Mouse (Mus musculus): ENCODE results near the gene Ubqln4. TPM values are rescaled to one million over a fixed set of nuclear protein-coding genes. Genes with fewer than 3 reads are reported as not detected.

Ubqln4 gene
- polyA plus RNA-seq, 1 experiment from 2014 or later = 62.6 TPM

- H3K4me2 ChIP-seq (replicated peaks; ENCODE audit: low read depth, low read length) = no peak overlapping the region
- no peak overlapping the region for H3K4me3 ChIP-seq (ENCODE audit: low read depth, low read length)
- H3K4me1 ChIP-seq (replicated peaks; ENCODE audit: control insufficient read depth, insufficient read depth, low read length) = peaks cover 10% of the 10 kb centered on the region
- H3K36me3 ChIP-seq (ENCODE audit: control insufficient read depth, insufficient read depth, low read length) = no peaks in the 10 kb centered on the region
- H3K27ac ChIP-seq (ENCODE audit: low read depth, low read length) = no peak overlapping the region
- 39% methylated on average over 6 of the region's 6 CpGs for WGBS
- DNase-seq (ENCODE audit: low spot score) (no peak), ATAC-seq (ENCODE audit: low FRiP score) (no peak)
- no peak overlapping the region for H3K9ac ChIP-seq (ENCODE audit: low read depth, low read length)
- H3K27me3 ChIP-seq (ENCODE audit: control insufficient read depth, insufficient read depth, low read length) = no peaks in the 10 kb centered on the region
- H3K9me3 ChIP-seq (ENCODE audit: control insufficient read depth, low read length) = no peaks in the 10 kb centered on the region
These were observed 41.2 kb upstream of the Ubqln4 start for GRCm38 (mm10) chr3:88512141-88512895.

GRCm38 (mm10) chr3:88512896-88513545, 40.5 kb upstream of the Ubqln4 start:
- no peak overlapping the region for H3K9ac ChIP-seq (ENCODE audit: low read depth, low read length)
- H3K4me1 ChIP-seq (replicated peaks; ENCODE audit: control insufficient read depth, insufficient read depth, low read length) = peaks cover 10% of the 10 kb centered on the region
- H3K4me3 ChIP-seq (ENCODE audit: low read depth, low read length) = no peak overlapping the region
- no peak overlapping the region for H3K27ac ChIP-seq (ENCODE audit: low read depth, low read length)
- H3K27me3 ChIP-seq (ENCODE audit: control insufficient read depth, insufficient read depth, low read length) = no peaks in the 10 kb centered on the region
- no peaks in the 10 kb centered on the region for H3K9me3 ChIP-seq (ENCODE audit: control insufficient read depth, low read length)
- WGBS = 44% methylated on average over 12 of the region's 15 CpGs
- ATAC-seq (ENCODE audit: low FRiP score) (no peak), DNase-seq (ENCODE audit: low spot score) (no peak)
- H3K4me2 ChIP-seq (replicated peaks; ENCODE audit: low read depth, low read length) = no peak overlapping the region
- no peaks in the 10 kb centered on the region for H3K36me3 ChIP-seq (ENCODE audit: control insufficient read depth, insufficient read depth, low read length)

GRCm38 (mm10) chr3:88513546-88514115, 39.9 kb upstream of the Ubqln4 start:
- DNase-seq (ENCODE audit: low spot score) = no peak
- no peaks in the 10 kb centered on the region for H3K9me3 ChIP-seq (ENCODE audit: control insufficient read depth, low read length)
- no peak overlapping the region for H3K9ac ChIP-seq (ENCODE audit: low read depth, low read length)
- H3K27ac ChIP-seq (ENCODE audit: low read depth, low read length) = no peak overlapping the region
- no peak overlapping the region for H3K4me2 ChIP-seq (replicated peaks; ENCODE audit: low read depth, low read length)
- H3K4me3 ChIP-seq (ENCODE audit: low read depth, low read length) = no peak overlapping the region
- ATAC-seq (ENCODE audit: low FRiP score) = no peak
- no peaks in the 10 kb centered on the region for H3K36me3 ChIP-seq (ENCODE audit: control insufficient read depth, insufficient read depth, low read length)
- WGBS = 81% methylated on average over 7 of the region's 7 CpGs
- peaks cover 10% of the 10 kb centered on the region for H3K4me1 ChIP-seq (replicated peaks; ENCODE audit: control insufficient read depth, insufficient read depth, low read length)
- H3K27me3 ChIP-seq (ENCODE audit: control insufficient read depth, insufficient read depth, low read length) = no peaks in the 10 kb centered on the region

GRCm38 (mm10) chr3:88514231-88515094, 39.1 kb upstream of the Ubqln4 start:
- 85% methylated on average over 10 of the region's 10 CpGs for WGBS
- Histone ChIP-seq H3K4me3 (ENCODE audit: low read depth, low read length) (no peak overlapping the region), H3K4me2 (replicated peaks; ENCODE audit: low read depth, low read length) (no peak overlapping the region), H3K9me3 (ENCODE audit: control insufficient read depth, low read length) (no peaks in the 10 kb centered on the region), H3K4me1 (replicated peaks; ENCODE audit: control insufficient read depth, insufficient read depth, low read length) (peaks cover 10% of the 10 kb centered on the region), H3K27me3 (ENCODE audit: control insufficient read depth, insufficient read depth, low read length) (no peaks in the 10 kb centered on the region), H3K27ac (ENCODE audit: low read depth, low read length) (no peak overlapping the region), H3K36me3 (ENCODE audit: control insufficient read depth, insufficient read depth, low read length) (no peaks in the 10 kb centered on the region), H3K9ac (ENCODE audit: low read depth, low read length) (no peak overlapping the region)
- DNase-seq (ENCODE audit: low spot score) (no peak), ATAC-seq (ENCODE audit: low FRiP score) (no peak)

- Histone ChIP-seq H3K4me3 (ENCODE audit: low read depth, low read length) (no peak overlapping the region), H3K27me3 (ENCODE audit: control insufficient read depth, insufficient read depth, low read length) (no peaks in the 10 kb centered on the region), H3K9me3 (ENCODE audit: control insufficient read depth, low read length) (no peaks in the 10 kb centered on the region), H3K9ac (ENCODE audit: low read depth, low read length) (no peak overlapping the region), H3K27ac (ENCODE audit: low read depth, low read length) (no peak overlapping the region), H3K4me1 (replicated peaks; ENCODE audit: control insufficient read depth, insufficient read depth, low read length) (peaks cover 10% of the 10 kb centered on the region), H3K36me3 (ENCODE audit: control insufficient read depth, insufficient read depth, low read length) (no peaks in the 10 kb centered on the region), H3K4me2 (replicated peaks; ENCODE audit: low read depth, low read length) (no peak overlapping the region)
- DNase-seq (ENCODE audit: low spot score) (no peak), ATAC-seq (ENCODE audit: low FRiP score) (no peak)
- WGBS = 100% methylated on average over 2 of the region's 2 CpGs
These were observed 38.5 kb upstream of the Ubqln4 start for GRCm38 (mm10) chr3:88515095-88515386.

GRCm38 (mm10) chr3:88516407-88516806, 37.2 kb upstream of the Ubqln4 start:
- H3K4me2 ChIP-seq (replicated peaks; ENCODE audit: low read depth, low read length) = no peak overlapping the region
- no peak for DNase-seq (ENCODE audit: low spot score)

GRCm38 (mm10) chr3:88518411-88518810, 35.1 kb upstream of the Ubqln4 start:
- Histone ChIP-seq H3K4me3 (ENCODE audit: low read depth, low read length) (no peak overlapping the region), H3K4me1 (replicated peaks; ENCODE audit: control insufficient read depth, insufficient read depth, low read length) (no peaks in the 10 kb centered on the region; the same call in 1 of the 2 replicates), H3K9ac (ENCODE audit: low read depth, low read length) (no peak overlapping the region), H3K9me3 (ENCODE audit: control insufficient read depth, low read length) (no peaks in the 10 kb centered on the region), H3K36me3 (ENCODE audit: control insufficient read depth, insufficient read depth, low read length) (no peaks in the 10 kb centered on the region), H3K4me2 (replicated peaks; ENCODE audit: low read depth, low read length) (no peak overlapping the region), H3K27me3 (ENCODE audit: control insufficient read depth, insufficient read depth, low read length) (no peaks in the 10 kb centered on the region), H3K27ac (ENCODE audit: low read depth, low read length) (no peak overlapping the region)
- DNase-seq (ENCODE audit: low spot score) (no peak), ATAC-seq (ENCODE audit: low FRiP score) (no peak)
- WGBS = 85% methylated on average over 4 of the region's 4 CpGs

More at GRCm38 (mm10) chr3:88516407-88516806, 37.2 kb upstream of the Ubqln4 start:
- Histone ChIP-seq H3K4me1 (replicated peaks; ENCODE audit: control insufficient read depth, insufficient read depth, low read length) (peaks cover 4% of the 10 kb centered on the region; the same call in 1 of the 2 replicates), H3K4me3 (ENCODE audit: low read depth, low read length) (no peak overlapping the region), H3K9ac (ENCODE audit: low read depth, low read length) (no peak overlapping the region), H3K27ac (ENCODE audit: low read depth, low read length) (no peak overlapping the region), H3K36me3 (ENCODE audit: control insufficient read depth, insufficient read depth, low read length) (no peaks in the 10 kb centered on the region), H3K9me3 (ENCODE audit: control insufficient read depth, low read length) (no peaks in the 10 kb centered on the region), H3K27me3 (ENCODE audit: control insufficient read depth, insufficient read depth, low read length) (no peaks in the 10 kb centered on the region)
- ATAC-seq (ENCODE audit: low FRiP score) = no peak
- WGBS = 89% methylated on average over 2 of the region's 2 CpGs

- 88% methylated on average over 2 of the region's 2 CpGs for WGBS
- no peak overlapping the region for H3K4me2 ChIP-seq (replicated peaks; ENCODE audit: low read depth, low read length)
- no peak for DNase-seq (ENCODE audit: low spot score)
- no peaks in the 10 kb centered on the region for H3K27me3 ChIP-seq (ENCODE audit: control insufficient read depth, insufficient read depth, low read length)
- H3K4me3 ChIP-seq (ENCODE audit: low read depth, low read length) = no peak overlapping the region
- H3K4me1 ChIP-seq (replicated peaks; ENCODE audit: control insufficient read depth, insufficient read depth, low read length) = no peaks in the 10 kb centered on the region; the same call in 1 of the 2 replicates
- no peaks in the 10 kb centered on the region for H3K9me3 ChIP-seq (ENCODE audit: control insufficient read depth, low read length)
- no peak overlapping the region for H3K27ac ChIP-seq (ENCODE audit: low read depth, low read length)
- H3K36me3 ChIP-seq (ENCODE audit: control insufficient read depth, insufficient read depth, low read length) = 0 out of 2 replicates have a peak, but pooled peaks cover 5% of the 10 kb centered on the region
- ATAC-seq (ENCODE audit: low FRiP score) = no peak
- H3K9ac ChIP-seq (ENCODE audit: low read depth, low read length) = no peak overlapping the region
These were observed 33.5 kb upstream of the Ubqln4 start for GRCm38 (mm10) chr3:88520078-88520477.

All from hindbrain, embryonic 11.5 days (tissue).